Mouse (Mus musculus): Measurements from ENCODE around the gene Tmbim1.
A peak's percentile ranks its signal among the peaks of the same experiment; 100 is the strongest.

DNA sequence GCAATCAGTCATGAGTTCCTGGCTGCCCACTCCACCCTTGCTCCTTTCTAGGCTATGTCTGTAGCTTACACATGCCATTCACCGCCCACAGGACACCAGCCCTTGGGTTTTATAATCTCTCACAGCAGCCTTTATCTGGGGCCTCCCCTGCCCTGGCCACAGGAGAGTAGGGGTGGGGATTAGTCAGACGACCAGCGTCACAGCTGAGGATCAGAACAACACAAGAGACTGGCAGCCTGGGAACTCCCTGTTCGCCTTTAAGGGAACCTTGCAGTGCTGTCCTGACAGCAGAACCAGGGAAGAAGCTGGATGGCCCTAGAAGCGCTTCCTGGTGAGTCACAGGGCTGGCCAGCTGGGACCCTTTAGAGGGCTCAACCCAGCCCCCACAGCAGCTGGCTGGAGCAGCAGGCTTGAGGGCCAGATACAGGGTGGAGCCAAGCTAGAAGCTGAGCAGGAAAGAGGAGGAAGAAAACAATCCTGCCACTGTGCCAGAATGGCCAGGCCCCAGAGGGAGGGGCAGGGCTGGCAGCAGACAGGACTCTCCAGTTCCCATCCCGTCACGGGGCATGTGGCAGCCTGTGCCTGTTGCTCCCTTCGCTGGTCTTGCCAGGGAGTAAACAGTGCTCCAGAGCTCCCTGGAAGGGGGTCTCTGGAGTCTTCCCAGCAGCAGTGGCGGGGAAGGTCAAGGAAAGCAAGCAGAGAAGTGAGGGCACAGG, 9.8 kb downstream of the Tmbim1 start:
- TF ChIP-seq CTCF (IDR thresholded peaks at IDR 0.05; ENCODE audit: low read depth) (no peak), EP300 (IDR thresholded peaks at IDR 0.05; ENCODE audit: low read depth) (peak; percentile 56; the same call in 1 of the 2 replicates)

All from liver, postnatal 0 days (tissue).